Mouse (Mus musculus): ENCODE data around the gene Phf20.

DNA sequence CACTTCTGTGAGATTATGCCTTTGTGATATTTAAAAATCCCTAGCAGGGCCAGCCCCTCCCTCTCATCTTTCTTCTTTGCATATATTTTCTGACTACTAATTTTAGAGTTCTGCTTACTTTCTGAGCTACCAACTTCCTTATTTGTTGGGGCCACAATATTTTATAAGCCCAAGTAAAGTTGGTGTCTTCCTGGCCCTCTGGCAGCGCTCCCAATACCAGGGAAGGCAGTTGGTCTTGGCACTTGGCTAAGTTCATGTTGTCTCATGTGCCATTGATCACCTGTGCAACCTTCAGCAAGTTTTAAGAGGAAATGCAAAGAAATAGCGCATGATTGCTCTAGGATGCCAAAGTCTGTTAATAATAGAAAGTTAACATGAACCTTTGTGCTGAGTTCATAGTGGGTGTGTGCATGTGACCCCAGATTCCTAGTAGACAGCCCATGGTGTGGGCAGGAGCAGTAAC, 99.4 kb downstream of the Phf20 start:
- no peak for TF ChIP-seq CHD2 (IDR thresholded peaks at IDR 0.05; ENCODE audit: low read depth, low read length)
- no peak for TF ChIP-seq ZNF384 (IDR thresholded peaks at IDR 0.05; ENCODE audit: low read depth, low read length)
- no peak for TF ChIP-seq ZC3H11A (IDR thresholded peaks at IDR 0.05; ENCODE audit: borderline replicate concordance, low read depth, low read length)
- TF ChIP-seq MAFK (IDR thresholded peaks at IDR 0.05; ENCODE audit: insufficient read depth, low read depth, low read length): no peak

All from ES-E14 (cell line).